Mouse (Mus musculus) heart, adult 18-20 months (tissue): Measurements from ENCODE around the gene Ntm. TPM values are rescaled to one million over a fixed set of nuclear protein-coding genes. Genes with fewer than 3 reads are reported as not detected.

ENCODE experiments used
- DNase-seq, 2 experiments: peaks; one replicate each; pipeline ENCODE4 v3.0.0; 2021 to 2022; ENCODE audit warnings: mixed read lengths in 1 of 2
- total RNA-seq, 2 experiments: library from RNA; stranded (reverse); gene quantifications; 2 replicates each; pipeline ENCODE4 v1.2.3; 2021

Ntm gene
- total RNA-seq, 2 experiments from 2014 or later = 2.2 TPM

- peak; percentile 9 to 24 for DNase-seq
Measured at GRCm38 (mm10) chr9:29025603-29026002, 937.3 kb downstream of the Ntm start.

DNA sequence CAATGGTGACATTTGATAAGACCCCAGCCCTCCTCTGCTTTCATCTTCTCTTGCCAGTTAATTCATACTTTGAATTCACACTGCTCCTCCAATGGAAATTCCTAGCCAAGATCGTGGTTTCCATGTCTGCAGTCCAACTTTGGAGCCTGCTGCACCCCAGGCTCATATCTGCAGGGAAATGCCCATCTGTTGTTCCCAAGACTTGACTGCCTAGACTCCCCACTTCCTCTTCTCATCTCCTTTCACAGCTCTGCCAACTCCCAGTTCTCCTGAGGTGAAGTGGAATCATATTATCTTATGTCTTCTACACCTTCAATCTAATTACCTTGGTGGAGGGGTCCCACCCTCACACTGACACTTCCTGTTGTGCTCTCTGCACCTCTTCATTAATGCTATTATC is 937.8 kb downstream of the Ntm start:
- no peak for DNase-seq

- no peak for DNase-seq
Measured at GRCm38 (mm10) chr9:29016879-29017278, 946.1 kb downstream of the Ntm start.

GRCm38 (mm10) chr9:29013881-29014280 is 949.1 kb downstream of the Ntm start:
- DNase-seq = no peak

DNA sequence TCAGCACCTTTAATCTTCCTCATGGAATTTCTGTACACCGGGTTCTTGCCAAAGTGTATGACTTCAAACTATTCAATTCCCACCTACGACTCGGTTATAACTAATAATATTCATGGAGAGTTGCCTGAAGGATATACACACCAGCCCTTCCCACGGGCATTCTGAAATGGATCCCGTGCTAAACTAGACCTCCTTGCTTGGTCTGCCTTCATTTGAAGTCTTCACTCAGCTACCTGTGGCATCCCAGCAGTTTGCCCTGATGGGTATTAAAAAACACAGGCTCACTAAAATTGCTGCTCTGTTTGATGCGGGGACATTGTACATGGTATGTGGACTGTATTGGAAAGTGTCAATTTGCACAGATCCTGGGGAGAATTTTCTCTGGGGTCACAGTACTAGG is 950.4 kb downstream of the Ntm start:
- DNase-seq = no peak

DNA sequence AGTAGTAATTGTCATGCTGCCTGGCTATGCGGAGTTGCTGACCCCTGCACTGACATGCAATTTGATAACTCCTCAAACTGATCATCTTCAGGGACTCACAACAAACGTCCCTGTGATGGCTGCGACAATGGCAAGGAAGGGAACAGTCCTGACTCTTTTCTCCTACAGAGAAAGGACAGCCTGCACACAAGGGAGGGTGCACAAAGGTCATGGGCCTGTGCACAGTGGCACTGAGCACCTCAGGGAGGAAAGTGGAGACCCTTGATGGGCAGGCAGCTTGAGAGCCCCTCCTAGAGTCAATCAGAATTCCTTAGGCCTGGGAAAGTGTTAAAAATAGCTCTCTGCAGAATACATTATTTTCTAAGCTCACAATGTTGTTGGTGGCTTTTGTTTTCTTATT is 951.5 kb downstream of the Ntm start:
- DNase-seq = no peak

- DNase-seq = no peak
Measured at GRCm38 (mm10) chr9:29004534-29004933, 958.4 kb downstream of the Ntm start.

- DNase-seq = no peak
Measured at GRCm38 (mm10) chr9:28999951-29000351, 963.0 kb downstream of the Ntm start.

DNA sequence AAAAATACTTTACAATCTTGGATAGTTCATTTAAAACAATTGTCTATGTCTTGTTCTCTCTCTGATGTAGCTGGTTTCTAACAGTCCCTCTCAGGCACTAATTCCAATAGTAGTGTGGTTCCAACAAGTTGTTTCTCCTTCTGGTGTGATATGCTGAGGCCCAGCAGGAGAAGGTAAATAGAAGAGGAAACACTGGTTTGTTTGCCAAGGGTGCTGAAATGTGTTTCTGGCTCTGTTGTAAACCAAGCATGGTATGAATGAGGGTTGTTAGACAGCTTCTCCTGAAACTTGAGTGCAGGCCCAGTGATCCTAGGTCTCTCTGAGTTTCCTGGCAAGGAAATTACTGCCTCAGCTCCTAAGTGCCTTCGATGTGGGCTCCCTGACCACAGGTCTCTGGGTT is 985.7 kb downstream of the Ntm start:
- no peak for DNase-seq

DNA sequence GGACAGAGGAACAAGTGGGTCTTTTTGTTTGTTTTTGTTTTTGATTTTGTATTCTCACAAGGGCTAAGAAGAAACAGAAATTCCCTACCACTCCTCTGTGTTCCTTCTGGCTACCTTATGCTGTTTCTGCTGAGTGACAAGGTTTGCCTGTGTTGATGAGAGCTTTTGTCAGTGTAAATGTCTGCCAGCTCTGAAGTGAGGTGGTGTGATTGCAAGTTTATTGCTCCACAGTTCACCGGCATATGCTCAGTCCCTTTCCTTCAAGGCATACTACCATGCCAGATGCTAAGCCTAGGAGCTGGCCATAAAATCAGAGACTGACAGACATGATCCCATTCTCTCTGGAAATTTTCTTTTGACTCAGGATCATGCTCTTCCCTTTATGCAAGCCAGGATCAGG is 993.5 kb downstream of the Ntm start:
- no peak for DNase-seq
